Mouse (Mus musculus) liver, embryonic 14.5 days (tissue): ENCODE measurements around the gene Ppfibp1.

Experiments used
- CTCF ChIP-seq: IDR thresholded peaks from 2 replicates; pipeline ENCODE4 v1.5.1; 2016; ENCODE audit warnings: antibody characterized with exemption, low read depth, control low read depth
- EP300 ChIP-seq: IDR thresholded peaks from 2 replicates; pipeline ENCODE4 v1.6.1; 2016; ENCODE audit warnings: antibody characterized with exemption, low read depth

DNA sequence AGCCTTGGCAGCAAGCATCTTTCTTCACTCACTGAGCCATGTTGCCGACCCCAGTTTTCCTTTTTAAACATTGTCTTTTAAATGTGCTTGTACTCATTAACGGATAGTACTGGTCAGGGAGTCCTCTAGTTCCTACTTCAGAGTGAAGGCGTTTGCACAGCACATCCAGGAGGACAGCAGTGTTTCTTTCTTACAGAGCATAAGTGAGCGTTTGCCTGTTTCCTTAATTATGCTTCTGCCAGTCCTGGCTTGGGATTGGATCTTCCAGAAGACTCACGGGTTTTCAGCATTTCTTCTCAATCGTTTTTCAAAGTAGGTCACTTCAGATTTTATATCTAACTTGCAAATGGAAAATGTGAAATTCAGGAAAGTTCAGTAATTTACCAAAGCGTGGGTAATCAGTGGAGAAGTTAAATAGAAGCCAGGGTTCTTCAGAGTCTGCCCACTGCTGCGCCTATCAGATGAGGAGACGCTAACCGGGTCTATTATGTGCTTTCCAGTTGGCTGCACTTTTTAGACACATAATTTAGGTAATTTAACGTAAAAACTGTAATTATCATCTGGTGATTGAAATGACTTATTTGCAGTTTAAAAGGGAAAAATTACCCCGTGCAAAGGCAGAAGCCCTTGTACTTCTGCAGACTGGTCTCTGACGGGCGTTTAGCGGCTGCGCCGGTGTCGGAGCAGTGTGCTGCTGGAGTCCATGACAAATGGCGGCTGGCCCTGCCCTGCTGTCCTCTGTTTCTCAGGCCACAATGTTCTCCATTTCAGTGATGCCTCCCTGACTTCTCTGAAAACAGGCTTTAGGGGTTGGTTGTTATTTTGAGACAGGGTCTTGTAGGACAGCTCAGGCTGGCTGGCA is 165.7 kb downstream of the Ppfibp1 start:
- TF ChIP-seq CTCF (no peak), EP300 (no peak)
